Mouse (Mus musculus): ENCODE data around the gene Itga6. TPM values are rescaled to one million over a fixed set of nuclear protein-coding genes. Genes with fewer than 3 reads are reported as not detected.

Gene Itga6
- polyA plus RNA-seq, 1 experiment from 2014 or later, result 25.9 TPM

DNA sequence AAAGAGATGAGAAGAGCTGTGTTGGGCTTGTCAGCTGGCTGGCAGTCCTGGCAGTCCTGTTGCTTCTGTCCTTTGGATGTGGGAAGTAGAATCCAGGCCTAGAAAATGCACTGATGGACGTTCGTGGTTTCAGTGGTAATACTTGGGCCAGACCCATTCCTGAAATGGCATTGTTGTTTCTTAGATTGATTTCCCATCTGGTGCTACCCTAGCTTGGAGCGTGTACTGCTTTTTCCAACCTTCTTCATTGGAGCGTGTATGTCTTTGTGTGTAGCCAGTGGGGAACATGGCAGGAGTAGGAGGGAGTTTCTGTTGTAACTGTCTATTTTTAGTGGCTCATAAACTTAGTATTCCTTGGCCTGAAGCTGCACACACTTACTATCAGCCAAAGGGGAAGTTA lies 10.3 kb downstream of the Itga6 start:
- no peaks in the 10 kb centered on the region for H3K9me3 ChIP-seq
- no peaks in the 10 kb centered on the region for H3K36me3 ChIP-seq
- 90% methylated on average over 4 of the region's 4 CpGs for WGBS

DNA sequence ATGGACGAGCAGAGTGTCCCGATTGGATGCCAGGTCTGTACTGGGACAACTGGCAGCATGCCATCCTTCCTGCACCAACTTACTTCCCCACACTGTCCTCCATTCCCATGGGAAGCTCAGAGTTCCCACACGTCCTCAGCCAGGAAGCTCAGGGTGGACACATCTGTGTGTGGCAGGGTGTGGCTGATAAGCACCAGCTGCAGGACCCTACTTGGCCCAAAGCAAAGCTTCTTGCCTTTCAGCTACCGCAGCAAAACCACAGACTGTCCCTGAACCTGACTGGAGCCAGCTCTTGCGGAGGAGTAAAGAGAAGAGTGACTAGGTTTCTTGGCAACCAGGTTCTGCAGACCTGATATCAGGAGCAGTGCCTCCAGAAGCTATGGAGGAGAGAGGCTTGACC lies 11.7 kb downstream of the Itga6 start:
- H3K4me2 ChIP-seq, result no peak overlapping the region
- no peak overlapping the region for H3K27ac ChIP-seq
- 0 out of 2 replicates have a peak, but pooled peaks cover 3% of the 10 kb centered on the region for H3K27me3 ChIP-seq
- ATAC-seq (ENCODE audit: low FRiP score), result no peak
- H3K4me3 ChIP-seq, result no peak overlapping the region
- no peaks in the 10 kb centered on the region for H3K36me3 ChIP-seq
- H3K4me1 ChIP-seq (replicated peaks), result 0 out of 2 replicates have a peak, but pooled peaks cover 8% of the 10 kb centered on the region
- H3K9me3 ChIP-seq, result no peaks in the 10 kb centered on the region
- no peak overlapping the region for H3K9ac ChIP-seq
- WGBS, result 70% methylated on average over 5 of the region's 5 CpGs

More for the DNA sequence above, 10.3 kb downstream of the Itga6 start:
- Histone ChIP-seq H3K4me1 (replicated peaks) (0 out of 2 replicates have a peak, but pooled peaks cover 8% of the 10 kb centered on the region), H3K4me3 (no peak overlapping the region), H3K9ac (no peak overlapping the region), H3K27me3 (0 out of 2 replicates have a peak, but pooled peaks cover 3% of the 10 kb centered on the region), H3K27ac (no peak overlapping the region), H3K4me2 (no peak overlapping the region)
- ATAC-seq (ENCODE audit: low FRiP score), result no peak

DNA sequence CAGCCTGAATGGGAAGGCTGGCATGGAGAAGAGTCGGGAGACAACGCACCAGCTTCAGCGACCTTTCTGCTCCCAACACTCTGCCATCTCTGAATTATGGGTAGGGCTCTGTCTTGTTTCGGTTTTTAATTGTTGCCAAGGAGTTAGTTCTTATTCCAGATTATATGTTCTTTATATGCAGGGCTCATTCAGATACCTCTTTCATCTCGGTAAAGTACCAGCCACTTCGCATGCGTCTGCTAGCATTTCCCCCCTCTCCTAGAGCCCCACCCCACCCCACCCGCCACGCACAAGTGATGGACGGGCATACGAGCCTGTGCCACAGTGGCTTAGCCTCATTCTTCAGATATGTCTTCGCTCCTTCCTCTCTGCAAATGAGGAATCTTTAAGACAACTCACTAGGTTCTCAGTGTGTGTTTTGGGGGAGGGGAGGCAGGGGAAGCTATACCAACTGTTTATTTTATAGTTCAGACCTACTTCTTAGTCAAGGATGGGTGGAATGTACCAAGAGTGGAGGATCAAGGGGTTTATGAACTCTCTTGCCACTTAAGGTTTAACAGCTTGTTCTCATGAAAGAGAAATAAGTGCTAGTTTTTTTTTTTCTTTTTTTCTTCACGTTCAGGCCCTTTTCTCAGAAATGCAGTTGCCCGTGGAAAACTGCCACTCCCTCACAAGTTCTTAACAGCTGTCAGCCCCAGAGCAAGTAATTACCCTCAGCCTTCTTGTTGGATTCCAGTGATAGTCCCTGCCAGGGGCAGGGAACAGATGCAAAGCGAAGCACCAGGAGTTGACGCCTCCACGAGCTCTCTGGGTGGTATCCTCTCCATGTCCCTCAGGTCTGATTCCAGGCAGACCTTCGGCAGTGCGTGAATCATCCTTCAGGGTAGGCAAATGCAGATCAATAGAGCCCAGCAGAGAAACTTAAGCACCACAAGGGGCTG lies 13.4 kb downstream of the Itga6 start:
- H3K9ac ChIP-seq, result no peak overlapping the region
- no peak overlapping the region for H3K27ac ChIP-seq
- H3K4me1 ChIP-seq (replicated peaks), result 0 out of 2 replicates have a peak, but pooled peaks cover 8% of the 10 kb centered on the region
- H3K4me2 ChIP-seq, result no peak overlapping the region
- WGBS, result 56% methylated on average over 19 of the region's 19 CpGs
- 0 out of 2 replicates have a peak, but pooled peaks cover 3% of the 10 kb centered on the region for H3K27me3 ChIP-seq
- H3K36me3 ChIP-seq, result no peaks in the 10 kb centered on the region
- no peak overlapping the region for H3K4me3 ChIP-seq
- H3K9me3 ChIP-seq, result no peaks in the 10 kb centered on the region
- ATAC-seq (ENCODE audit: low FRiP score), result no peak

DNA sequence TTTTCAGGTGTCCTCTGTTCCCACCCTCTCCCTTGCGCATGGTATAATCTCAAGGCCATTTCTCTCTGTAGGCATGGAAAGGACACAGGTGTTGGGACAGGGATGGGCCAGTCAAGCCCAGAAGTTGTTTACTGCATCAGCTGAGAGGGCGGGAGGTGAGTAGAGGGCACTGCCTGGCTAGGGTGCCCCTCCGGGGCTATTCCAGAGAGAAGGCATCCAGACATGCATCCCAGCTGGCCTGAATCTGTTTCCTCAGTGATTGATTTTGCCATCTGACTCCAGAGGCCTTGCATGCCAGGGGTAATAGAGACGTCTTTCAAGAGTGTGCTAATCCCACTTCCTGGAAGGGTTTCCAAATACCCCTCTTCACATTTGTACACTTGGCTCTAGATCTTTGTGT lies 14.7 kb downstream of the Itga6 start:
- Histone ChIP-seq H3K9ac (no peak overlapping the region), H3K4me3 (no peak overlapping the region), H3K27me3 (0 out of 2 replicates have a peak, but pooled peaks cover 3% of the 10 kb centered on the region), H3K4me1 (replicated peaks) (0 out of 2 replicates have a peak, but pooled peaks cover 8% of the 10 kb centered on the region), H3K4me2 (no peak overlapping the region), H3K9me3 (no peaks in the 10 kb centered on the region), H3K27ac (no peak overlapping the region), H3K36me3 (no peaks in the 10 kb centered on the region)
- WGBS, result 85% methylated on average over 4 of the region's 4 CpGs
- no peak for ATAC-seq (ENCODE audit: low FRiP score)

DNA sequence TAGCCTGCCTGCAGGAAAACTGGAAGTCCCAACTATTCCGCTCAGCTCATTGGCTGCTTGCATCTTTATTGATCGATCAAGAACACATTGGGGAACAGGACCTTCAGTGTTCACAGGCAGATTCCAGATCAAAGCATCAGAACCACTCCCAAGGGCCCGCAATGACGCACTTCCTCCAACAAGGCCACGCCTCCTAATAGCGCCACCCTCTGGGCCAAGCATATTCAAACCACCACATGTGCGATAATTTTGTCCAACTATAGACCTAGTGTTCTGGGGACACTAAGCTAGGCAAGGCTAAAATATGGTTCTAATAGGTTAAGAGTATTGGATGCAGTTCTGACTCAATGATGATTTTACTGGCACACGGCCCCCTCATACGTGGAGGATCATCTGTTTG lies 15.7 kb downstream of the Itga6 start:
- no peaks in the 10 kb centered on the region for H3K36me3 ChIP-seq
- H3K27me3 ChIP-seq, result 0 out of 2 replicates have a peak, but pooled peaks cover 3% of the 10 kb centered on the region
- ATAC-seq (ENCODE audit: low FRiP score), result no peak
- no peak overlapping the region for H3K4me3 ChIP-seq
- 0 out of 2 replicates have a peak, but pooled peaks cover 8% of the 10 kb centered on the region for H3K4me1 ChIP-seq (replicated peaks)
- H3K9me3 ChIP-seq, result no peaks in the 10 kb centered on the region
- no peak overlapping the region for H3K4me2 ChIP-seq
- WGBS, result 96% methylated on average over 9 of the region's 9 CpGs
- H3K27ac ChIP-seq, result no peak overlapping the region
- H3K9ac ChIP-seq, result no peak overlapping the region

DNA sequence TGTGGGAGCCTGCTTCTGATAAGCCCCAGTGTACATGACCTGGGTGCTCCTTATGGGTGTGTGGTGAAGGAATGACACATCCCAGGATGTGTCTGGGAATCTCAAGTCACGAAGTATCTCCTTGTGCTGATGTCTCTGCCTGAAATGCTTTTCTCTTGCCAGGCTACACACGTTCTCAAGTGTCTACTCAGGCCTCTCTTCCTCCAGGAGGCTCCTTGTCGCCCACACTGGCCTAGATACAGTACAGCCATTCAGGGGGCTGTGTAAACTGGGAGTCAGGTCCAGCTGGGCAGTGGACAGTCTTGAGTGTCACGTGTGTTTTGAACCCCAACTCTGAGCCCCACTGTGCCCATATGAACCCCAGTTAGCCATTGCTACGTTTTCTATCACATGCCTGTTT lies 19.1 kb downstream of the Itga6 start:
- 0 out of 2 replicates have a peak, but pooled peaks cover 3% of the 10 kb centered on the region for H3K27me3 ChIP-seq
- no peaks in the 10 kb centered on the region for H3K9me3 ChIP-seq
- WGBS, result 76% methylated on average over 5 of the region's 5 CpGs
- H3K4me1 ChIP-seq (replicated peaks), result no peaks in the 10 kb centered on the region
- no peak overlapping the region for H3K9ac ChIP-seq
- no peak overlapping the region for H3K4me2 ChIP-seq
- no peak for ATAC-seq (ENCODE audit: low FRiP score)
- no peak overlapping the region for H3K27ac ChIP-seq
- no peaks in the 10 kb centered on the region for H3K36me3 ChIP-seq
- no peak overlapping the region for H3K4me3 ChIP-seq

DNA sequence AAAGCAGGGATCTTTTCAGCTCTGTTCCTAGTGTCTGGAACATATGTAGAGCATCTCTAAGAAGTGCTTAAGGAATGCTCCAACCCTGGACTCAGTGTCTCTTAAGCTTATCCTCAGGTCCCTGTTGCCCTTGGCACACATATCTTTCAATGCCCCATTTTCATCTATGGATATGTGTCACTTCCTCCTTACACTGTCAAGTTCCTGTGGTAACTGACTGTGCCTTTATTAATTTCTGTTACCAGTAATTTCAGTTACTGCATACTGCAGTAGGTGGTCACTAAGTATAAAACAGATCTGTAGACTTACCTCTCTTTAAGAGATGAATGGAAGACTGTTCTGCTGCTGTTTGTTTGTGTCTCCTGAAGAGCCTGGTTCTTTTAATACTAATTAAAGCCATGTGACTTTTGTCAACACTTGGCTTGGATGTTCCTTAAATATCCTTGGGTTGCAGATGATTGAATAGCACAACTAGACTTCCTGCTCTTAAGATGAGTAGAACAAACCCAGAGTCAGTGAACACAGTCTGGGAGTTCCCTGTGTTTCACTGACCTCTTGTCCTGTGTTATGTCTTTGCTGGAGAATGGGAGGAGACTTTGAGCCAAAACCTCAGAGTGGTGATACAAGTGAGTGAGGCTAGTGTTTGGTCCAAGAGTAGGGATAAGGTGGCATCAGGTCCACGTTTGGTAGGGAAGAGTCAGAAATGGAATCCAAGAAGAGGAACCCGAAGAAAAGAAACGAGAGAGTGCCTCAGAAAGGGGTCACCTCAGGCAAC lies 19.7 kb downstream of the Itga6 start:
- Histone ChIP-seq H3K4me1 (replicated peaks) (no peaks in the 10 kb centered on the region), H3K9ac (no peak overlapping the region), H3K4me3 (no peak overlapping the region), H3K4me2 (no peak overlapping the region), H3K9me3 (no peaks in the 10 kb centered on the region), H3K27ac (no peak overlapping the region), H3K27me3 (no peaks in the 10 kb centered on the region), H3K36me3 (no peaks in the 10 kb centered on the region)
- WGBS, result 87% methylated on average over 3 of the region's 3 CpGs
- no peak for ATAC-seq (ENCODE audit: low FRiP score)

DNA sequence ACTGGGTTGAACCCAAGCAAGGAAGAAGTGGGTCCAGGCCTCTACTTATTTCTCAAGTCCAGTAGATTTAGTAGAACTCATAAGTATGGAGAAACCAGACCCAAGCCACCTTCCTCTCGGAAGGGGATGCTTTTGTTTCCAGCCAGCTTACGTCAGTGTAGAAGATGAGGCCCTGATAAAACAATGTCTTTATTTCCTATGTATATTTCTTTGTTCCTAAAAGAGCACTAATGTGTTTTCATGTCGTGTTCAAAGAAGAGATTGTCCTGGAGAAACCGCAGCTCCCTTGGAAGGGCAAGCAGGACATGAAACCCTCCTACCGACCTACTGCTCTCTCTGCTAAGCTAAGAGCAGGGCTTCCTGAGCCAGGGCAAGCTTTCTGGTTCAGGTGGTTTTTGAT lies 20.6 kb downstream of the Itga6 start:
- Histone ChIP-seq H3K4me1 (replicated peaks) (no peaks in the 10 kb centered on the region), H3K27ac (no peak overlapping the region), H3K9ac (no peak overlapping the region), H3K27me3 (0 out of 2 replicates have a peak, but pooled peaks cover 5% of the 10 kb centered on the region), H3K4me3 (no peak overlapping the region), H3K9me3 (no peaks in the 10 kb centered on the region), H3K36me3 (no peaks in the 10 kb centered on the region), H3K4me2 (no peak overlapping the region)
- 78% methylated on average over 5 of the region's 5 CpGs for whole genome bisulfite sequencing
- ATAC-seq (ENCODE audit: low FRiP score), result no peak

DNA sequence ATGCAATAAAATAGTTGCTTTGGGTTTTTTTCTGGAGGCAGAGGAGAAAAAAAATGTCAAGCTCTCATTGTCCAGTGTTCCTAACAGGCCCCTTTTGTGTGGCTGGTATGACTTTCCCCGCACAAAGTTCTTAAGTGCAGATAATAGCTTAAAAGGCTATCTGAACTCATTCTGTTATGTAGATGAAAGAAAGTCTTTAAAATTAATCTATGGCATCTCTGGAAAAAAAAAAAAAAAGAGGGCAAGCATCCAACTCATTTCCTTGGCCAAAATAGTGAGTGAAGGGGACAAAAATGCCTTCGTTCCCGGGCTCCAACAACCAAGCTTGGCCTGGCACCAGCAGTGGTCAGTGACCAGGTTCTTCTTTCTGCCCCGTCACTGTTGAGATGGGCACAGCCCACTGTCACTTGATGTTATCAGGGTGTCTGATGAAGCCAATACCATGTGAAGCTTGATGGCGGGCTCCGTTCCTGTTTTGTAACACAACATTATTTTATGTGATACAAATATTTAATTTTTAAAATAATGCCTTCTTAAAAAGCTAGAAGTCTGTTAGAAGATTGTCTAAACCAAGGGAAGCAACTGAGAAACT lies 21.7 kb downstream of the Itga6 start:
- H3K4me1 ChIP-seq (replicated peaks), result no peaks in the 10 kb centered on the region
- H3K27ac ChIP-seq, result no peak overlapping the region
- no peak for ATAC-seq (ENCODE audit: low FRiP score)
- 83% methylated on average over 6 of the region's 6 CpGs for WGBS
- no peaks in the 10 kb centered on the region for H3K36me3 ChIP-seq
- no peaks in the 10 kb centered on the region for H3K9me3 ChIP-seq
- peaks cover 5% of the 10 kb centered on the region; the same call in 1 of the 2 replicates for H3K27me3 ChIP-seq
- no peak overlapping the region for H3K4me2 ChIP-seq
- H3K4me3 ChIP-seq, result no peak overlapping the region
- no peak overlapping the region for H3K9ac ChIP-seq

DNA sequence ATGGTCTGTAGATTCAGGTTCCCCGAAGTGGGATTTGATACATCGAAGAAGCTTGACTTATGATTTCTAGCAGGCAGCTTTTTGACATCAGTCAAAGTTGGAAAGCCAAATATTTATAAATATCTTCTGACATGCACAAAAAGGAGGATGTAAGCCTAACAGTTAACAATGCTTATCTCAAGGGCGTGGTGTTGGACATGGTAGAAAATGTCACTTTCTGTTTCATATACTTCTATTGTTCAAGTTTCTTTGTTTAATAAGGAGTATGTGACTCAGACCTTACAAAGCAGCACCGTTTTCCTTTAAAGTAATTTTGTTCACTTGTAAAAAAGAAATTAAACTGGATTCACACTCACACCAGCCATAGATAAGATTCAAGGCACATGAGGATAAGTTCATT lies 26.3 kb downstream of the Itga6 start:
- H3K27me3 ChIP-seq, result peaks cover 7% of the 10 kb centered on the region; the same call in 1 of the 2 replicates

DNA sequence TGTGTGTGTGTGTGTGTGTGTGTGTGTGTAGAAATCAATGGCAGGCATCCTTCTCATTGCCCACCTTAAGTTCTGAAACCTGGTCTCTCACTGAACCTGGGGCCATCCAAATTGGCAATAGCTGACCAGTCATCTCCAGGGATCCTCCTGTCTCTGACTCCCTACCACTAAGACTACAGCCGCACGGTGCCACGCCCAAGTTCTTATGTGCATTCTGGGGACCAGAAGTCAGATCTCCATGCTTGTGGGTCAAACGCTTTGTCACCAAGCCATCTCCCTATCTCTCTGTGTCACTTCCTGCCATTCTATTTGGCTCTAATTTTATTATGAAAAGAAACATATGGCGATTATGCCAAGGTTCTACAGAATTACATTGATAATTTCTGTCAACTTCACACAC lies 28.3 kb downstream of the Itga6 start:
- no peaks in the 10 kb centered on the region for H3K36me3 ChIP-seq
- H3K4me1 ChIP-seq (replicated peaks), result peaks cover 16% of the 10 kb centered on the region
- H3K9me3 ChIP-seq, result no peaks in the 10 kb centered on the region
- H3K27ac ChIP-seq, result no peak overlapping the region
- ATAC-seq (ENCODE audit: low FRiP score), result no peak
- no peak overlapping the region for H3K4me2 ChIP-seq
- H3K27me3 ChIP-seq, result peaks cover 7% of the 10 kb centered on the region; the same call in 1 of the 2 replicates
- H3K4me3 ChIP-seq, result no peak overlapping the region
- WGBS, result 93% methylated on average over 5 of the region's 5 CpGs
- H3K9ac ChIP-seq, result no peak overlapping the region

More for the DNA sequence above, 26.3 kb downstream of the Itga6 start:
- Histone ChIP-seq H3K27ac (no peak overlapping the region), H3K4me3 (no peak overlapping the region), H3K9me3 (no peaks in the 10 kb centered on the region), H3K4me1 (replicated peaks) (peaks cover 16% of the 10 kb centered on the region), H3K4me2 (no peak overlapping the region), H3K36me3 (no peaks in the 10 kb centered on the region), H3K9ac (no peak overlapping the region)
- WGBS, result 87% methylated on average over 4 of the region's 4 CpGs
- ATAC-seq (ENCODE audit: low FRiP score), result no peak
